9 mouse cellular contexts compared by ENCODE assay signal in the genomic region with DNA sequence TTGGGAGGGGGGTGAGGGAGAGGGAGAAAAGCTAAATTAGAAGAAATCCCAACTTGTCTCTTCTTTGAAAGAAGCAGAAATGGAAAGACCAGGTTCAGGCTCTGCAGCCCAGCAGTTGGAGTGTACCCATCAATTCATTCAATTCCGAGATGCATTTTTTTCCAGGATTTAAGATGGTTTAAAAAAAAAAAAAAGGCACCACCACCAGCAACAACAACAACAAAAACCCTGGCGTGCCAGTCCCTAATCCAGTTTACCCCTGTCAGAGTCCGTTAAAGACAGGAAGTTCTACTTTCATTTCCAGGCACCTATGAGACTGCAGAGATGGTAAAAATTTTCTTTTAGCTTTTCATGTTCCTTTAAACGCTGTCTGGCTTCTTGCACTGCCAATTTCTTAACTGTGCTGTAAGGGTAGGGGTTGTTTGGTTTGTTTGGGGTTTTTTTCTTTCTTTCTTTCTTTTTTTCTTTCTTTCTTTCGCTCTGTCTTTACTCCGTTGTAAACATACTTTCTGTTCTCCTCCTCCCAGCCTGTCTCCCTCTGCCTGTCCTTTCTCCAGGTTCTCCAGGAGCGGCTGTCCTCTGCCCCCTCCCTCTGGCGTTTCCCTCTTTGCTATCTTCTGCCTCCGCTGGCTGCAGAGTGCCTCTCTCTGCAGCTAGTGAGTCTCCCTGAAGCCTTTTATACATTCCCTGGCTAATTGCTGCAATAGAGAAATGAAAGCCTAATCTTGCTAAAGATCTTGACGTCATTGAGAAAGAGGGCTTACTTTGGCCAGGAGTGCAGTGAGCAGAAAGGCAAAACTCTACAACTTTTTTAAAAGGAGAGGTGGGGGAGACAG. TPM values are rescaled to one million over a fixed set of nuclear protein-coding genes. Genes with fewer than 3 reads are reported as not detected.
DNase-seq lines count a peak whose midpoint lies in the region; ATAC-seq and TF ChIP-seq lines count a peak whose summit lies in the region.
"Had no signal": no experiment of that assay in that cellular context is flagged by ENCODE, and none has a peak within 500 bp of the region (broad histone marks: within the 10 kb centered on the region; RNA-seq: fewer than 3 reads in every experiment).

A gene (minus strand): TSS at position 51 of the 836 bp plus-strand sequence.

- TF ChIP-seq POLR2A in olfactory bulb, adult 2 months (IDR thresholded peaks at IDR 0.05; ENCODE audit: insufficient read depth, low read depth, low read length), result no peak

- peak within 1 kb of the TSS; percentile 68 for H3K4me2 ChIP-seq in heart, embryonic 13.5 days

- no peaks in the 10 kb centered on the region for H3K27me3 ChIP-seq in heart, embryonic 13.5 days (replicated peaks)

- no peak within 1 kb of the TSS for H3K27ac ChIP-seq in heart, embryonic 13.5 days (replicated peaks)
- no peak within 1 kb of the TSS for H3K27ac ChIP-seq in olfactory bulb, adult 2 months (ENCODE audit: insufficient read depth, low read depth, low read length)

- WGBS in heart, embryonic 13.5 days, result 13% methylated on average over 10 of the region's 10 CpGs
- WGBS in olfactory bulb, adult 2 months, result 2% methylated on average over 10 of the region's 10 CpGs

- no peaks in the 10 kb centered on the region for H3K36me3 ChIP-seq in heart, embryonic 13.5 days

- intact Hi-C loops in left cerebral cortex, postnatal 14 days (cut with DNase I), result loop anchor here (5.0 to 10.0 kb wide), 3 partner anchors 164 to 574 kb away; no protein-coding TSS in a partner anchor

- peak within 1 kb of the TSS; percentile 66 for H3K9ac ChIP-seq in heart, embryonic 13.5 days

- no peaks in the 10 kb centered on the region for H3K9me3 ChIP-seq in heart, embryonic 13.5 days

- peak within 1 kb of the TSS; percentile 49 for H3K4me3 ChIP-seq in heart, embryonic 13.5 days
- peak within 1 kb of the TSS; percentile 31 for H3K4me3 ChIP-seq in olfactory bulb, adult 2 months (ENCODE audit: insufficient read depth, low read depth, low read length)

- peak in 1 of 2 experiments; percentile 18 for DNase-seq in layer of hippocampus, adult 18-20 months (ENCODE audit: low spot score in 2 of 2)
- DNase-seq in layer of hippocampus, adult 11-12 months (ENCODE audit: low spot score), result no peak
- DNase-seq in Muller cell, postnatal 12 days (ENCODE audit: inconsistent ontology term), result peak; percentile 66
- peak; percentile 47 to 58 for DNase-seq in cerebellum, postnatal 10 days
- DNase-seq in left cerebral cortex, postnatal 14 days (ENCODE audit: low spot score in 2 of 2), result peak in 1 of 2 experiments; percentile 22
- no peak for DNase-seq in spleen, postnatal 36 days (ENCODE audit: low spot score in 2 of 2)

- TF ChIP-seq CTCF in olfactory bulb, adult 2 months (IDR thresholded peaks at IDR 0.05; ENCODE audit: insufficient read depth, low read depth, low read length), result no peak

- no peak for ATAC-seq in heart, embryonic 13.5 days (ENCODE audit: extremely low read depth, insufficient number of reproducible peaks, low FRiP score, low TSS enrichment)

- H3K4me1 ChIP-seq in heart, embryonic 13.5 days, result peaks cover 8% of the 10 kb centered on the region
- H3K4me1 ChIP-seq in olfactory bulb, adult 2 months (ENCODE audit: control insufficient read depth, insufficient read depth, low read length), result peaks cover 5% of the 10 kb centered on the region; the same call in 1 of the 2 replicates

RNA-seq across cellular contexts. Expression of the gene that starts here (rescaled TPM):
- total RNA-seq in layer of hippocampus, adult 18-20 months (2021), result 10 to 100 TPM; 54.8 to 61.2 TPM
- polyA plus RNA-seq in heart, embryonic 13.5 days (2015; fragmentation: Nextera tagmentation; extraction: Ambion mirVana), result 0.80 and 1.0 TPM in 2 replicates
- total RNA-seq in left cerebral cortex, postnatal 14 days (2021), result 100 to 1,000 TPM in 1 of 2 experiments, 10 to 100 TPM in 1; 86.2 to 121 TPM
- 52.1 TPM in 1 of 2 replicates, not detected in the other for polyA plus RNA-seq in olfactory bulb, adult 2 months (2012; ENCODE audit: insufficient read depth, insufficient read length, low replicate concordance, missing spikeins)
- total RNA-seq: neutrophil, adult 5-6 weeks had no signal

Comparison
In these comparisons a context has a peak if more than half of its experiments do, and no peak if none do; other contexts are left out.
1. DNase-seq: peak in Muller cell, postnatal 12 days (single experiment) and cerebellum, postnatal 10 days (2 of 2); none in layer of hippocampus, adult 11-12 months (single experiment) and spleen, postnatal 36 days (0 of 2).